Mouse (Mus musculus) G1E (cell line): ENCODE measurements around the gene Mns1.

Experiments
- CTCF ChIP-seq: IDR thresholded peaks from 2 replicates; pipeline ENCODE4 v1.5.1; 2012; ENCODE audit warnings: low read depth, low read length, inconsistent platforms, mixed read lengths
- GATA1 ChIP-seq: IDR thresholded peaks from 2 replicates; pipeline ENCODE4 v1.6.1; 2012; ENCODE audit warnings: borderline replicate concordance, low read length, inconsistent platforms, mixed read lengths
- GATA2 ChIP-seq: IDR thresholded peaks from 2 replicates; pipeline ENCODE4 v1.6.1; 2012; ENCODE audit warnings: low read depth, low read length, inconsistent platforms, borderline replicate concordance
- TAL1 ChIP-seq: conservative IDR thresholded peaks from 2 replicates; pipeline ENCODE4 v1.6.1; 2012; ENCODE audit warnings: low read depth, low read length, inconsistent platforms, mixed read lengths

GRCm38 (mm10) chr9:72408131-72408586 is 29.7 kb upstream of the Mns1 start:
- TF ChIP-seq CTCF (peak; percentile 83), TAL1 (no peak), GATA2 (no peak), GATA1 (no peak)
